ENCODE assay signal across 8 mouse cellular contexts in the genomic region with DNA sequence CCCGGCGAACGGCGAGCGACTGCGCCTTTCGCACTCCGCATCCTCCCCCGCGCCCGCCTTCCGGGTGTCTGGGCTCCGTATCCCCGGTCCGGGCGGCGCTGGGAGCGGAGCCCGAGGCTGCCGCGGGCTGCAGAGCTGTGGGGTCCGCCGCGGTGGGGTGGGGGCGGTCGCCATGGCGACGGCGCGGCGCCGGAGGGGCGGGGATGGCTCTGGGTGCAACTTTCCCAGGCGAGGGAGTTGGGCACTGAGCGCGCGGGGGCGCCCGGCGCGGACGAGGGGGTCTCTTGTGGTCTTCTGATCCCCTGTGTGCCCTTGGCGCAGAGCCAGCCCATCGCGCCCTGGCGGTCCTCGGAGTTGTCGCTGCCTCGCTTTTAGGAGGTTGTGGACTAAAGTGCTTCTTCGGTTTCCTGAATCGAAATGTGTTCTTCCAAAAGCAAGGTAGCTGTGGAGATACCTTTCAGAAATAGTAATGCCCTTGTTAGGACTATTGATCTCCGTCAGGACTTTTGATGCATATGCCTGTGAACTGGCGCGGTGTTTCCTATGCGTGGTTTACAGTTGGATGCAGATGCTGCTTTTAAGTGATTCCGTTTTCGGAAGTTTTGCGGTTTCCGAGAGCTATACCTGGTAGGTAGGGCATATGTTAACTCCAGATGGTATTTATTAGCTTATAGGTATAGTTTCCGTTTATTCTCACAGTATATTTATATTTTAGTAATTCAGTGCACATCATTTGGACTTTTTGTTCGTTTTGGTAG. TPM values are rescaled to one million over a fixed set of nuclear protein-coding genes. Genes with fewer than 3 reads are reported as not detected.
DNase-seq lines count a peak whose midpoint lies in the region; ATAC-seq and TF ChIP-seq lines count a peak whose summit lies in the region.

No protein-coding gene starts in this region.

- WGBS in embryonic facial prominence, embryonic 11.5 days: 2% methylated on average over 49 of the region's 61 CpGs
- WGBS in heart, embryonic 13.5 days: 1% methylated on average over 50 of the region's 61 CpGs
- WGBS in lung, adult 2 months: 2% methylated on average over 61 of the region's 61 CpGs

- peak overlapping the region; percentile 98 for H3K4me3 ChIP-seq in C2C12 (ENCODE audit: insufficient read depth, poor library complexity, severe bottlenecking)
- peak overlapping the region; percentile 73 for H3K4me3 ChIP-seq in embryonic facial prominence, embryonic 11.5 days (ENCODE audit: low read depth, low read length)
- peak overlapping the region; percentile 95 for H3K4me3 ChIP-seq in heart, embryonic 13.5 days
- H3K4me3 ChIP-seq in lung, adult 2 months (replicated peaks; ENCODE audit: extremely low read depth, low read depth, low read length): peak overlapping the region; percentile 94

- H3K79me3 ChIP-seq in C2C12 (ENCODE audit: low read depth): peaks cover 52% of the 10 kb centered on the region

- H3K36me3 ChIP-seq in C2C12 (ENCODE audit: control insufficient read depth, insufficient read depth): peaks cover 8% of the 10 kb centered on the region
- H3K36me3 ChIP-seq in embryonic facial prominence, embryonic 11.5 days (replicated peaks; ENCODE audit: control insufficient read depth, insufficient read depth, low read depth, low read length): no peaks in the 10 kb centered on the region
- peaks cover 2% of the 10 kb centered on the region; the same call in 1 of the 2 replicates for H3K36me3 ChIP-seq in heart, embryonic 13.5 days

- no peaks in the 10 kb centered on the region for H3K9me3 ChIP-seq in embryonic facial prominence, embryonic 11.5 days (replicated peaks; ENCODE audit: control insufficient read depth, low read length)
- no peaks in the 10 kb centered on the region for H3K9me3 ChIP-seq in heart, embryonic 13.5 days

- no peak for TF ChIP-seq CTCF in C2C12 (IDR thresholded peaks at IDR 0.05; ENCODE audit: control insufficient read depth, insufficient read depth, insufficient read length)
- no peak for TF ChIP-seq CTCF in lung, adult 2 months (IDR thresholded peaks at IDR 0.05; ENCODE audit: insufficient read depth, low read length)

- peak overlapping the region; percentile 60 for H3K4me2 ChIP-seq in embryonic facial prominence, embryonic 11.5 days (ENCODE audit: low read depth, low read length)
- H3K4me2 ChIP-seq in heart, embryonic 13.5 days: peak overlapping the region; percentile 88

- peak overlapping the region; percentile 72 for H3K27ac ChIP-seq in embryonic facial prominence, embryonic 11.5 days (replicated peaks; ENCODE audit: low read depth, low read length)
- H3K27ac ChIP-seq in heart, embryonic 13.5 days (replicated peaks): peak overlapping the region; percentile 94

- DNase-seq in ZHBTc4 (ENCODE audit: low read depth, low spot score): peak; percentile 74
- DNase-seq in embryonic facial prominence, embryonic 11.5 days (ENCODE audit: low spot score): peak; percentile 77
- peak; percentile 45 to 77 for DNase-seq in kidney, postnatal 36 days
- no peak for DNase-seq in lung, adult 2 months
- peak; percentile 62 for DNase-seq in ovary, postnatal 14 days (ENCODE audit: low spot score)
- peak; percentile 32 for DNase-seq in urinary bladder, postnatal 10 days (ENCODE audit: low spot score)

- no peak for TF ChIP-seq POLR2A in lung, adult 2 months (IDR thresholded peaks at IDR 0.05; ENCODE audit: borderline replicate concordance, extremely low read depth, low read depth, low read length)

- peak overlapping the region; percentile 75 for H3K9ac ChIP-seq in embryonic facial prominence, embryonic 11.5 days (replicated peaks; ENCODE audit: low read length)
- peak overlapping the region; percentile 94 for H3K9ac ChIP-seq in heart, embryonic 13.5 days

- no peaks in the 10 kb centered on the region for H3K27me3 ChIP-seq in C2C12 (ENCODE audit: control insufficient read depth, insufficient read depth, insufficient read length)
- no peaks in the 10 kb centered on the region for H3K27me3 ChIP-seq in embryonic facial prominence, embryonic 11.5 days (ENCODE audit: control insufficient read depth, insufficient read depth, low read length)
- no peaks in the 10 kb centered on the region for H3K27me3 ChIP-seq in heart, embryonic 13.5 days (replicated peaks)

- peak; percentile 87 for ATAC-seq in embryonic facial prominence, embryonic 11.5 days (replicated peaks; ENCODE audit: insufficient number of reproducible peaks, low FRiP score, low TSS enrichment, low read depth)
- ATAC-seq in heart, embryonic 13.5 days (ENCODE audit: extremely low read depth, insufficient number of reproducible peaks, low FRiP score, low TSS enrichment): peak; percentile 77

- peak overlapping the region; percentile 76 for H3ac ChIP-seq in C2C12 (ENCODE audit: control insufficient read depth, insufficient read length, low read depth)

- H3K79me2 ChIP-seq in C2C12 (ENCODE audit: control insufficient read depth, insufficient read depth): peaks cover 56% of the 10 kb centered on the region

- H3K4me1 ChIP-seq in embryonic facial prominence, embryonic 11.5 days (ENCODE audit: control insufficient read depth, insufficient read depth, low read length): no peaks in the 10 kb centered on the region
- peaks cover 33% of the 10 kb centered on the region for H3K4me1 ChIP-seq in heart, embryonic 13.5 days
- H3K4me1 ChIP-seq in lung, adult 2 months (ENCODE audit: control insufficient read depth, insufficient read depth, low read length): peaks cover 5% of the 10 kb centered on the region; the same call in 1 of the 2 replicates

TF ChIP-seq in C2C12, 6 proteins besides CTCF, POLR2A, EP300 and RAD21:
- TF ChIP-seq MYOG (IDR thresholded peaks at IDR 0.05; ENCODE audit: control insufficient read depth, extremely low read depth, insufficient read length): no peak
- no peak for TF ChIP-seq USF1 (IDR thresholded peaks at IDR 0.05; ENCODE audit: low read depth)
- TF ChIP-seq CEBPB (IDR thresholded peaks at IDR 0.05; ENCODE audit: low read depth): no peak
- no peak for TF ChIP-seq FOSL1 (IDR thresholded peaks at IDR 0.05; ENCODE audit: insufficient read depth, low read length, poor library complexity, severe bottlenecking)
- no peak for TF ChIP-seq MYOD1 (IDR thresholded peaks at IDR 0.05; ENCODE audit: control insufficient read depth, insufficient read length, low read depth)
- no peak for TF ChIP-seq MAX (IDR thresholded peaks at IDR 0.05)

RNA-seq across cellular contexts. Expression of a gene that starts 0.5 kb away (rescaled TPM):
- polyA plus RNA-seq in C2C12 (2012; fragmentation: generic; extraction: Trizol): 21.3 TPM
- 21.9 and 23.3 TPM in 2 replicates for polyA plus RNA-seq in embryonic facial prominence, embryonic 11.5 days (2014; fragmentation: Nextera tagmentation; extraction: Ambion mirVana)
- 16.4 and 16.5 TPM in 2 replicates for polyA plus RNA-seq in heart, embryonic 13.5 days (2015; fragmentation: Nextera tagmentation; extraction: Ambion mirVana)
- polyA plus RNA-seq in lung, adult 2 months (2012; rRNA removed): 4.3 and 7.6 TPM in 2 replicates

RNA-seq across cellular contexts. Expression of a gene that starts 27.8 kb away (rescaled TPM):
- polyA plus RNA-seq in C2C12 (2012; fragmentation: generic; extraction: Trizol): 4,450 TPM
- 561 and 580 TPM in 2 replicates for polyA plus RNA-seq in embryonic facial prominence, embryonic 11.5 days (2014; fragmentation: Nextera tagmentation; extraction: Ambion mirVana)
- 363 and 370 TPM in 2 replicates for polyA plus RNA-seq in heart, embryonic 13.5 days (2015; fragmentation: Nextera tagmentation; extraction: Ambion mirVana)
- 611 and 778 TPM in 2 replicates for polyA plus RNA-seq in lung, adult 2 months (2012; rRNA removed)

RNA-seq across cellular contexts. Expression of a gene that starts 35.9 kb away (rescaled TPM):
- 5.2 TPM for polyA plus RNA-seq in C2C12 (2012; fragmentation: generic; extraction: Trizol)
- polyA plus RNA-seq in embryonic facial prominence, embryonic 11.5 days (2014; fragmentation: Nextera tagmentation; extraction: Ambion mirVana): 1.1 and 1.3 TPM in 2 replicates
- polyA plus RNA-seq in heart, embryonic 13.5 days (2015; fragmentation: Nextera tagmentation; extraction: Ambion mirVana): 2.0 and 2.4 TPM in 2 replicates
- polyA plus RNA-seq in lung, adult 2 months (2012; rRNA removed): 3.1 and 3.3 TPM in 2 replicates

RNA-seq across cellular contexts. Expression of a gene that starts 41.1 kb away (rescaled TPM):
- 15.8 TPM for polyA plus RNA-seq in C2C12 (2012; fragmentation: generic; extraction: Trizol)
- polyA plus RNA-seq in embryonic facial prominence, embryonic 11.5 days (2014; fragmentation: Nextera tagmentation; extraction: Ambion mirVana): 50.7 and 53.9 TPM in 2 replicates
- polyA plus RNA-seq in heart, embryonic 13.5 days (2015; fragmentation: Nextera tagmentation; extraction: Ambion mirVana): 29.3 and 31.6 TPM in 2 replicates
- 3.6 and 8.0 TPM in 2 replicates for polyA plus RNA-seq in lung, adult 2 months (2012; rRNA removed)
